Mouse (Mus musculus) testis, adult 2 months (tissue): ENCODE measurements around the gene Ripor2. TPM values are rescaled to one million over a fixed set of nuclear protein-coding genes. Genes with fewer than 3 reads are reported as not detected.

Experiments
- H3K27ac ChIP-seq: fragments of 200-500 bp; 2 replicates; pipeline ENCODE4 v1.5.1; 2012; ENCODE audit warnings: low read depth, low read length; ENCODE audit not compliant: control insufficient read depth, insufficient read depth
- H3K27me3 ChIP-seq: fragments of 200-500 bp; 2 replicates; pipeline ENCODE4 v1.6.1; 2012; ENCODE audit warnings: mild to moderate bottlenecking, low read length, moderate library complexity; ENCODE audit not compliant: control insufficient read depth, insufficient read depth
- H3K36me3 ChIP-seq: fragments of 200-500 bp; 2 replicates; pipeline ENCODE4 v1.6.1; 2012; ENCODE audit warnings: mild to moderate bottlenecking, low read length; ENCODE audit not compliant: control insufficient read depth, insufficient read depth
- H3K4me1 ChIP-seq: fragments of 200-500 bp; 2 replicates; pipeline ENCODE4 v1.6.1; 2012; ENCODE audit warnings: low read length; ENCODE audit not compliant: control insufficient read depth, insufficient read depth
- H3K4me3 ChIP-seq: fragments of 200-500 bp; 2 replicates; pipeline ENCODE4 v1.5.1; 2012; ENCODE audit warnings: low read depth, mild to moderate bottlenecking, low read length, moderate library complexity, mixed read lengths; ENCODE audit not compliant: control insufficient read depth
- CTCF ChIP-seq: fragments of 200-500 bp; IDR thresholded peaks from 2 replicates; pipeline ENCODE4 v1.5.1; 2012; ENCODE audit warnings: low read depth, mild to moderate bottlenecking, inconsistent platforms, low read length, moderate library complexity; ENCODE audit not compliant: control insufficient read depth, insufficient read depth, insufficient replicate concordance
- POLR2A ChIP-seq: fragments of 200-500 bp; IDR thresholded peaks from 2 replicates; pipeline ENCODE4 v1.6.1; 2012; ENCODE audit warnings: low read depth, mild to moderate bottlenecking, inconsistent platforms, low read length, moderate library complexity; ENCODE audit not compliant: control insufficient read depth
- polyA plus RNA-seq: library from polyadenylated mRNA; depleted of rRNA; stranded (reverse); fragments of >200 nt; gene quantifications from 2 replicates; pipeline ENCODE4 v1.2.3, GENCODE M21; 2012; rRNA removed

Ripor2 gene
- polyA plus RNA-seq, 1 experiment, result 2.1 TPM

- Histone ChIP-seq H3K27me3 (no peaks in the 10 kb centered on the region), H3K4me3 (no peak overlapping the region), H3K27ac (no peak overlapping the region), H3K4me1 (no peaks in the 10 kb centered on the region), H3K36me3 (no peaks in the 10 kb centered on the region)
- no peak for TF ChIP-seq CTCF
- TF ChIP-seq POLR2A, result no peak
Measured at GRCm38 (mm10) chr13:24778706-24779380, 196.9 kb downstream of the Ripor2 start.

DNA sequence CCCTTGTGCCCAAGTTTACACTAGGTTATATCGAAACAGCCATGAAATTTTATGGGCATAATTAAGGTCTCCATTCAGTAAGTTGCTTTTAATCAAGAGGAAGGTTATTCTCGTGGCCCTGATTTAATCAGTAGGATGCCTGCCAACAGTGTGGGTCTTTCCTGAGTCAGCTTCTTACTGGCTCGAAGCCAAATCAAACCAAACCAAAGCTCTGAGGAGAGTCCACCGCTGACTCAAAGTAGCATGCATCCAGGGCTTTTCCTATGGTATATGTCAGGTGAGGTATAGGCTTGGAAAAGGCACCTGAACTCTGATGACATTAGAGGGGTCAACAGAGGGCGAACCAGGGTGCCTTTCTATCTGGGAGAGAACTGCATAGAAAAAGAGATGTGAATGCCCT is 199.9 kb downstream of the Ripor2 start:
- no peaks in the 10 kb centered on the region for H3K4me1 ChIP-seq
- H3K36me3 ChIP-seq, result no peaks in the 10 kb centered on the region
- no peak for TF ChIP-seq POLR2A
- TF ChIP-seq CTCF, result no peak
- H3K4me3 ChIP-seq, result no peak overlapping the region
- no peak overlapping the region for H3K27ac ChIP-seq
- no peaks in the 10 kb centered on the region for H3K27me3 ChIP-seq

Other genes starting within 250 kb of the Ripor2 start
- 71.8 and 82.7 TPM in 2 replicates for gene Armh2, start 159.0 kb downstream of the Ripor2 start, polyA plus RNA-seq
- gene Gmnn, start 179.7 kb downstream of the Ripor2 start, polyA plus RNA-seq, result 10.0 and 11.0 TPM in 2 replicates
- gene BC005537, start 219.5 kb downstream of the Ripor2 start, polyA plus RNA-seq, result 51.9 and 60.0 TPM in 2 replicates
- 8.4 and 10.2 TPM in 2 replicates for gene Acot13, start 249.4 kb downstream of the Ripor2 start, polyA plus RNA-seq
- gene Tdp2, start 249.5 kb downstream of the Ripor2 start, polyA plus RNA-seq, result 16.3 and 21.0 TPM in 2 replicates